Mouse (Mus musculus): Measurements from ENCODE around the gene Sfxn5.

DNA sequence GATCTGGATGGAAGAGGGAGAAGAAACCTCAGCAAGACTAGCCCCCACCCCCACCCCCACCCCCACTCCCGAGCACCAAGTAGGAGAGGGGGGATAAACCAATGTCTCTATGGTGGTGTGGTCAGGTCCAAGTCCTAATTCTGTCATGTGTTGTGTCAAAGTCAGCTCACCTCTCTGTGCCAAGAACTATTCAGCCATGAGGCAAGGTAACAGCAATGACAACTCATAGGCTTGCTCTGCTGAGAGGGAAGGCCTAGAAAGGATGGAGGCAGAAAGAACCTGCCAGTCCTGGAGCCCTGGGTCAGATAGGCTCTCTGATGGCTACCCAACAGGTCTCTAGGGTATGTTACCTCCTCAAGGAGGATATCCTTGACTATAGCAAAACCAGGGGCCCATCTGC is 34.9 kb upstream of the Sfxn5 start:
- TF ChIP-seq POLR2A (IDR thresholded peaks at IDR 0.05; ENCODE audit: insufficient read depth, low read depth, low read length) (no peak), CTCF (IDR thresholded peaks at IDR 0.05) (no peak), EP300 (IDR thresholded peaks at IDR 0.05; ENCODE audit: insufficient read depth, low read depth, low read length) (no peak)

Measured in heart, adult 2 months (tissue).